Mouse (Mus musculus) brain, embryonic 14.5 days (tissue): ENCODE measurements at regions not wholly inside any gene's neighbourhood (a gene's known extent, or its start where the extent isn't known, plus 50 kb on each side); places are given as distances from the start of the nearest gene placed in this dataset.

Source experiments
- CTCF ChIP-seq: fragments of 200-500 bp; IDR thresholded peaks from 2 replicates; pipeline ENCODE4 v1.5.1; 2012; ENCODE audit warnings: inconsistent platforms, mild to moderate bottlenecking, moderate library complexity, borderline replicate concordance; ENCODE audit not compliant: insufficient read depth, insufficient read length; ENCODE audit errors: extremely low read depth
- POLR2A ChIP-seq: fragments of 200-500 bp; IDR thresholded peaks from 2 replicates; pipeline ENCODE4 v1.6.1; 2012; ENCODE audit warnings: mild to moderate bottlenecking, inconsistent platforms, borderline replicate concordance; ENCODE audit not compliant: poor library complexity, insufficient read depth, insufficient read length, severe bottlenecking; ENCODE audit errors: extremely low read depth

DNA sequence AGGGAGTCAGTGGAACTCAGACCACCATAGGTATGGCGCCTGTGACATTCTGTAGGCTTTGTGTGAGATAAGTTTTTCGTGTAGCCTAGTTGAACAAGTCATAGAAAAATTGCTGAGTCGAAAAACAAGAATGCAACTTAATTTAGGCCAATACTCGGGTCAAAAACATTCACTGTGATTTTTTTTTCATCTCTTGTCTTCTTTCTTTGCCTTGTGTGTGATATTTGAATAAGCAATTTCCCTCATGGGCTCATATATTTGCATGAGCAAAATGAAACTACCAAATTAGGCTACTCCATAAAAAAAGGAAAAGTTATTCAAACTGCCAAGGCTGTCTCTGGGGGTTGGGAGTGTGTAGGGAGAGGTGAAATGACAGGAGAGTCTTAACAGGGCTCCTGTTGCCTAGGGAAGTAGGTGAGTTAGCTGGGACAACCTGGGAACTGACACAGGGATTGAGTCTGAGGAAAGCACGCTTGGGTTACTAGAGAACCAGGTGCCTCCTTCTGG lies 124.1 kb upstream of the Arg1 start:
- TF ChIP-seq CTCF (no peak), POLR2A (no peak)
